7 mouse cellular contexts compared by ENCODE assay signal in the genomic region with DNA sequence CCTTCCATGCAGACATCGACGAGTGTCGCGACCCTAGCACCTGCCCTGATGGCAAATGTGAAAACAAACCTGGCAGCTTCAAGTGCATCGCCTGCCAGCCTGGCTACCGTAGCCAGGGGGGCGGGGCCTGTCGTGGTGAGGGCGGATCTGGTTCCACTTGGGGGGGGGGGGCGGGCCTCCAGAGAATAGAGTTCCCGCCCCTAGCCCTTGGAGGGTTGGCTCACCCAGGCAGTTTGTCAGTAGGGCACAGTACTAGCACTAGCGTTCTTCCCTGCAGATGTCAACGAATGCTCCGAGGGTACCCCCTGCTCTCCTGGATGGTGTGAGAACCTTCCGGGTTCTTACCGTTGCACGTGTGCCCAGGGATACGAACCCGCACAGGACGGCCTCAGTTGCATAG. TPM values are rescaled to one million over a fixed set of nuclear protein-coding genes. Genes with fewer than 3 reads are reported as not detected.
DNase-seq lines count a peak whose midpoint lies in the region; ATAC-seq and TF ChIP-seq lines count a peak whose summit lies in the region.

No protein-coding gene starts in this region.

- H3K27ac ChIP-seq in embryonic facial prominence, embryonic 14.5 days (replicated peaks; ENCODE audit: low read depth, low read length), result no peak overlapping the region
- H3K27ac ChIP-seq in kidney, postnatal 0 days, result no peak overlapping the region

- no peak for TF ChIP-seq CTCF in kidney, postnatal 0 days (IDR thresholded peaks at IDR 0.05; ENCODE audit: low read depth)

- 14% methylated on average over 17 of the region's 20 CpGs for WGBS in embryonic facial prominence, embryonic 14.5 days
- 14% methylated on average over 20 of the region's 20 CpGs for WGBS in kidney, postnatal 0 days

- no peaks in the 10 kb centered on the region for H3K4me1 ChIP-seq in embryonic facial prominence, embryonic 14.5 days (ENCODE audit: control insufficient read depth, insufficient read depth, low read length)
- peaks cover 6% of the 10 kb centered on the region; the same call in 1 of the 2 replicates for H3K4me1 ChIP-seq in kidney, postnatal 0 days (replicated peaks; ENCODE audit: insufficient read depth, low read length)

- DNase-seq in ovary, postnatal 36 days (ENCODE audit: low spot score), result peak; percentile 50
- no peak for DNase-seq in ovary, adult 18-20 months (ENCODE audit: low spot score)
- DNase-seq in embryonic facial prominence, embryonic 14.5 days (ENCODE audit: low spot score), result peak; percentile 30
- peak; percentile 57 for DNase-seq in kidney, postnatal 0 days (ENCODE audit: low spot score)
- DNase-seq in lung, postnatal 36 days, result peak; percentile 75
- DNase-seq in urinary bladder, adult 18-20 months (ENCODE audit: low spot score in 2 of 2), result no peak
- no peak for DNase-seq in right cerebral cortex, adult 18-20 months

- no peaks in the 10 kb centered on the region for H3K9me3 ChIP-seq in embryonic facial prominence, embryonic 14.5 days (ENCODE audit: control insufficient read depth, low read length)
- no peaks in the 10 kb centered on the region for H3K9me3 ChIP-seq in kidney, postnatal 0 days (replicated peaks; ENCODE audit: low read length)

- peak; percentile 30; the same call in 1 of the 2 replicates for ATAC-seq in embryonic facial prominence, embryonic 14.5 days (ENCODE audit: low read depth)
- ATAC-seq in kidney, postnatal 0 days (replicated peaks; ENCODE audit: low FRiP score, low read depth), result 0 out of 2 replicates have a peak, but pooled peaks have one; percentile 34

- peaks cover 49% of the 10 kb centered on the region for H3K36me3 ChIP-seq in embryonic facial prominence, embryonic 14.5 days (ENCODE audit: control insufficient read depth, insufficient read depth, low read length)
- H3K36me3 ChIP-seq in kidney, postnatal 0 days (ENCODE audit: insufficient read depth, low read length), result 0 out of 2 replicates have a peak, but pooled peaks cover 2% of the 10 kb centered on the region

- H3K4me3 ChIP-seq in embryonic facial prominence, embryonic 14.5 days (ENCODE audit: low read depth, low read length), result no peak overlapping the region
- H3K4me3 ChIP-seq in kidney, postnatal 0 days (replicated peaks; ENCODE audit: low read depth, low read length), result no peak overlapping the region

- peaks cover 37% of the 10 kb centered on the region for H3K27me3 ChIP-seq in embryonic facial prominence, embryonic 14.5 days (replicated peaks; ENCODE audit: control insufficient read depth, insufficient read depth, low read length)
- peaks cover 7% of the 10 kb centered on the region for H3K27me3 ChIP-seq in kidney, postnatal 0 days (ENCODE audit: insufficient read depth, low read length)

- no peak overlapping the region for H3K4me2 ChIP-seq in embryonic facial prominence, embryonic 14.5 days (ENCODE audit: low read depth, low read length)
- peak overlapping the region; percentile 18; the same call in 1 of the 2 replicates for H3K4me2 ChIP-seq in kidney, postnatal 0 days (ENCODE audit: low read length)

- no peak overlapping the region for H3K9ac ChIP-seq in embryonic facial prominence, embryonic 14.5 days (ENCODE audit: low read depth, low read length)
- H3K9ac ChIP-seq in kidney, postnatal 0 days (ENCODE audit: low read depth, low read length), result no peak overlapping the region

RNA-seq across cellular contexts. Expression of gene Ltbp3, which starts 11.0 kb away (rescaled TPM):
- polyA plus RNA-seq in embryonic facial prominence, embryonic 14.5 days (2014; fragmentation: Nextera tagmentation; extraction: Ambion mirVana), result 59.2 and 68.0 TPM in 2 replicates
- 22.3 and 23.9 TPM in 2 replicates for polyA plus RNA-seq in kidney, postnatal 0 days (2015; fragmentation: Nextera tagmentation; extraction: Ambion mirVana)

RNA-seq across cellular contexts. Expression of gene Scyl1, which starts 19.5 kb away (rescaled TPM):
- polyA plus RNA-seq in embryonic facial prominence, embryonic 14.5 days (2014; fragmentation: Nextera tagmentation; extraction: Ambion mirVana), result 78.3 and 79.8 TPM in 2 replicates
- polyA plus RNA-seq in kidney, postnatal 0 days (2015; fragmentation: Nextera tagmentation; extraction: Ambion mirVana), result 63.5 and 65.1 TPM in 2 replicates

RNA-seq across cellular contexts. Expression of gene Fam89b, which starts 22.3 kb away (rescaled TPM):
- 101 and 111 TPM in 2 replicates for polyA plus RNA-seq in embryonic facial prominence, embryonic 14.5 days (2014; fragmentation: Nextera tagmentation; extraction: Ambion mirVana)
- polyA plus RNA-seq in kidney, postnatal 0 days (2015; fragmentation: Nextera tagmentation; extraction: Ambion mirVana), result 91.0 and 92.7 TPM in 2 replicates

RNA-seq across cellular contexts. Expression of gene Ehbp1l1, which starts 25.6 kb away (rescaled TPM):
- polyA plus RNA-seq in embryonic facial prominence, embryonic 14.5 days (2014; fragmentation: Nextera tagmentation; extraction: Ambion mirVana), result 34.2 and 43.4 TPM in 2 replicates
- 14.3 and 15.0 TPM in 2 replicates for polyA plus RNA-seq in kidney, postnatal 0 days (2015; fragmentation: Nextera tagmentation; extraction: Ambion mirVana)

RNA-seq across cellular contexts. Expression of gene Kcnk7, which starts 47.6 kb away (rescaled TPM):
- polyA plus RNA-seq in embryonic facial prominence, embryonic 14.5 days (2014; fragmentation: Nextera tagmentation; extraction: Ambion mirVana), result 0.34 and 1.7 TPM in 2 replicates
- 0.32 and 0.33 TPM in 2 replicates for polyA plus RNA-seq in kidney, postnatal 0 days (2015; fragmentation: Nextera tagmentation; extraction: Ambion mirVana)

Comparison
In these comparisons a context has a peak if more than half of its experiments do, and no peak if none do; other contexts are left out.
1. DNase-seq: peak in ovary, postnatal 36 days (single experiment), embryonic facial prominence, embryonic 14.5 days (single experiment), kidney, postnatal 0 days (single experiment) and lung, postnatal 36 days (single experiment); none in ovary, adult 18-20 months (single experiment), urinary bladder, adult 18-20 months (0 of 2) and right cerebral cortex, adult 18-20 months (single experiment).